Mouse (Mus musculus): ENCODE measurements around the gene Acp5. TPM values are rescaled to one million over a fixed set of nuclear protein-coding genes. Genes with fewer than 3 reads are reported as not detected.
"Not testable (repeated sequence)": the region's sequence is repeated elsewhere in the genome, so short reads cannot be mapped to it uniquely, and the experiment has no call there.

The Acp5 gene
- polyA plus RNA-seq, 1 experiment from 2014 or later: 8.2 TPM

DNA sequence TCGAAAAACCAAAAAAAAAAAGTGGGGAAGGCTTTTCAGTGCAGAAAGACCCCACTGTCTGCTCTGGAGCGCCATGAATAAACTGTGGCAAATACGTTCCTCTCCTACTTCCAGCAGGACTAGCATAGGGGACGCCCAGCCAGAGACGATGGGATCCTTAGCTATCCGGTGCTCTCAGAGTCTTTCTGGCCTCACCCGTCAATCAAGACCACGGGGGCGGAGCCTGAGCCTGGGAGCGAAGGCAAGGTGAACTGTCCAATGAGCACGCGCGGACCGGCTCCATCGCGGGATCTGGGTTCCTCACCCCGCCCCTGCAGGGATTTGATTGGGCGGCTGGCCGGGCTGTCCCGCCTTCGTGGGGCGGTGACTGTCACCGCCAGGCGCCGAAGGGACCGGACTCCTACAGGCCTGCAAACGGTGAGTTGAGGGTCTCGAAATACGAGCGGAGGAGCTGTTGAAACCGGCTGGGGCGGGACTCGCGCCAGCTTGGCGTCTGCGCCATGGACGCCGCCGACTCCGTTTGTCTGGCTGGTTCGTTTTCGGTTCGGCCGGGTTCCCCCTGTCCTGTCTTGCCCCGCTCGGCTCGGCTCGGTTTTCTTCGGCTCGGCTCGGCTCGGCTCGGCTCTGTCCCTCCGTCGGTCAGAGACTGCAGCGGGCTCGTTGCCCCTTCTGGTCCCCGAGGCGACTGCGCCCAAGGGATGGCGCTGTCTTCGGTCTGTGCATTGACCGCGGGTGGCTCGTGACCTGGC, 21.2 kb upstream of the Acp5 start, which contains the start of gene Pigyl:
Gene Pigyl, plus strand, starts transcription at position 350 of the 749 bp plus-strand sequence.
- Histone ChIP-seq H3K27me3 (0 out of 2 replicates have a peak, but pooled peaks cover 3% of the 10 kb centered on the region), H3K4me2 (replicated peaks) (peak within 1 kb of the TSS; percentile 66), H3K36me3 (0 out of 2 replicates have a peak, but pooled peaks cover 5% of the 10 kb centered on the region), H3K9ac (peak within 1 kb of the TSS; percentile 78), H3K9me3 (no peaks in the 10 kb centered on the region), H3K4me1 (peaks cover 8% of the 10 kb centered on the region), H3K27ac (peak within 1 kb of the TSS; percentile 89), H3K4me3 (peak within 1 kb of the TSS; percentile 63)
- under 1% methylated on average over 65 of the region's 65 CpGs for WGBS
- ATAC-seq (ENCODE audit: insufficient number of reproducible peaks, insufficient read depth, low FRiP score, low TSS enrichment): peak; percentile 96

- peak overlapping the region; percentile 25 for H3K4me2 ChIP-seq (replicated peaks)
- no peak overlapping the region for H3K9ac ChIP-seq
- 0 out of 2 replicates have a peak, but pooled peaks cover 5% of the 10 kb centered on the region for H3K36me3 ChIP-seq
- ATAC-seq (ENCODE audit: insufficient number of reproducible peaks, insufficient read depth, low FRiP score, low TSS enrichment): no peak
- H3K4me3 ChIP-seq: no peak overlapping the region
- WGBS: 24% methylated on average over 10 of the region's 10 CpGs
- 0 out of 2 replicates have a peak, but pooled peaks cover 3% of the 10 kb centered on the region for H3K27me3 ChIP-seq
- H3K27ac ChIP-seq: no peak overlapping the region
- peaks cover 8% of the 10 kb centered on the region for H3K4me1 ChIP-seq
- H3K9me3 ChIP-seq: no peaks in the 10 kb centered on the region
These were observed 20.1 kb upstream of the Acp5 start for GRCm38 (mm10) chr9:22155614-22156013.

- Histone ChIP-seq H3K4me2 (replicated peaks) (no peak overlapping the region), H3K4me1 (peaks cover 8% of the 10 kb centered on the region), H3K27me3 (0 out of 2 replicates have a peak, but pooled peaks cover 3% of the 10 kb centered on the region), H3K9ac (no peak overlapping the region), H3K4me3 (no peak overlapping the region), H3K9me3 (no peaks in the 10 kb centered on the region), H3K36me3 (0 out of 2 replicates have a peak, but pooled peaks cover 5% of the 10 kb centered on the region), H3K27ac (no peak overlapping the region)
- ATAC-seq (ENCODE audit: insufficient number of reproducible peaks, insufficient read depth, low FRiP score, low TSS enrichment): no peak
- 91% methylated on average over 3 of the region's 3 CpGs for WGBS
These were observed 18.3 kb upstream of the Acp5 start for GRCm38 (mm10) chr9:22153810-22154209.

DNA sequence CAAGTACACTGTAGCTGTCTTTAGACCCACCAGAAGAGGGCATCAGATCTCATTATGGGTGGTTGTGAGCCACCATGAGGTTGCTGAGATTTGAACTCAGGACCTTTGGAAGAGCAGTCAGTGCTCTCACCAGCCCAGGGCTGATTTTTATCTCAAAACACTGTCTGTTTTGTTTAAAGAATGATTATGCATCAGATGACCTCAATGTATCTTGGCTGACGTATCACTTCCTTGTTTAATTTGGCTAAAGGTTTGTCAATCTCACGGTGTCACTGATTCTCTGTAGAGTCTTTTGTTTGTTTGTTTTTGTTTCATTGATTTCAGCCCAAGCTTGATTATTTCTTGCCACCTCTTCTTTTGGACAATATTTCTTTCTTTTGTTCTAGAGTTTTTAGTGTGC, 15.4 kb upstream of the Acp5 start:
- Histone ChIP-seq H3K4me1 (no peaks in the 10 kb centered on the region; the same call in 1 of the 2 replicates), H3K36me3 (no peaks in the 10 kb centered on the region), H3K27me3 (no peaks in the 10 kb centered on the region), H3K27ac (no peak overlapping the region), H3K4me2 (replicated peaks) (no peak overlapping the region), H3K9me3 (no peaks in the 10 kb centered on the region), H3K9ac (no peak overlapping the region), H3K4me3 (no peak overlapping the region)
- 86% methylated on average over 2 of the region's 2 CpGs for WGBS
- no peak for ATAC-seq (ENCODE audit: insufficient number of reproducible peaks, insufficient read depth, low FRiP score, low TSS enrichment)

- not testable (repeated sequence) for H3K9me3 ChIP-seq; H3K4me1 ChIP-seq; H3K27ac ChIP-seq; H3K4me3 ChIP-seq; H3K9ac ChIP-seq; H3K27me3 ChIP-seq; H3K36me3 ChIP-seq; ATAC-seq (ENCODE audit: insufficient number of reproducible peaks, insufficient read depth, low FRiP score, low TSS enrichment); H3K4me2 ChIP-seq (replicated peaks)
- WGBS: 79% methylated on average over 7 of the region's 7 CpGs
These were observed 14.8 kb upstream of the Acp5 start for GRCm38 (mm10) chr9:22150249-22150693.

DNA sequence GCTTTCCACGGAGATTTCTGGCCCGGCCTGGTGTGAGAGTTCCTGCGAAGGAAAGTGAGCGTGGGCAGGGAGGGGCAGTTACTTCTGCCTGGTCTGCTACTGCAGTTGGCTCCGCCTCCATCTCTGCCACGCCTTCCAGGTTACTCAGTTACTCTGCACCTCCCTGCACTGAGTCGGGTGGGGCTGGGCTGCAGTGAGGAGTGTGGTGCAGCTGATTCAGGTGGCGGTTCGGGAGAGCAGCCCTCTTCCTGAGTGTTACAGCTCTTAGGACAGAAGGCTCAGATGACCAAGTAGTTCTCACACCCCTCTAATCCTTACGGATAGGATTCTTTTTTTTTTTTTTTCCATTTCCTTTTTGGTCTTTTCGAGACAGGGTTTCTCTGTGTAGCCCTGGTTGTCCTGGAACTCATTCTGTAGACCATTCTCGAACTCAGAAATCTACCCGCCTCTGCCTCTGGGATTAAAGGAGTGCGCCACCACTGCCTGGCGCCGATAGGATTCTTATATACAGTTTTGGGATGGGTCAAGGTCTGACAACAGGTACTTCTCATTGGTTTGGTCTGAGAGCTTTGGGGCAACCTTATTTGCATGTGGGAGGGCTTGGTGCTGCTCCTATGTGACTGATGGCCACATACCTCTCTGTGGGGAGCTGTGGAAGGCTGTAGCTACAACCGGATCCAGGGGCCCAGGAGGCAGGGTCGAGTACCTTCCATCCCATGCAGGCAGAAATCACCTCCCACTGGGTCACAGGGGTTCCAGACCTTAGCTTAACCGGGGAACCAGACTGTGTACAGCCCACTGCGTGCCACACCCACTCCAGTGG, 14.1 kb upstream of the Acp5 start:
- ATAC-seq (ENCODE audit: insufficient number of reproducible peaks, insufficient read depth, low FRiP score, low TSS enrichment): no peak
- H3K9me3 ChIP-seq: no peaks in the 10 kb centered on the region
- H3K4me2 ChIP-seq (replicated peaks): no peak overlapping the region
- no peak overlapping the region for H3K27ac ChIP-seq
- H3K4me3 ChIP-seq: no peak overlapping the region
- no peaks in the 10 kb centered on the region for H3K36me3 ChIP-seq
- no peak overlapping the region for H3K9ac ChIP-seq
- no peaks in the 10 kb centered on the region for H3K27me3 ChIP-seq
- 81% methylated on average over 20 of the region's 20 CpGs for WGBS
- H3K4me1 ChIP-seq: no peaks in the 10 kb centered on the region

- H3K27ac ChIP-seq: no peak overlapping the region
- no peaks in the 10 kb centered on the region for H3K9me3 ChIP-seq
- H3K4me1 ChIP-seq: no peaks in the 10 kb centered on the region
- no peak for ATAC-seq (ENCODE audit: insufficient number of reproducible peaks, insufficient read depth, low FRiP score, low TSS enrichment)
- H3K4me2 ChIP-seq (replicated peaks): no peak overlapping the region
- H3K4me3 ChIP-seq: no peak overlapping the region
- H3K27me3 ChIP-seq: no peaks in the 10 kb centered on the region
- WGBS: 81% methylated on average over 8 of the region's 8 CpGs
- H3K9ac ChIP-seq: no peak overlapping the region
- no peaks in the 10 kb centered on the region for H3K36me3 ChIP-seq
These were observed 8.9 kb upstream of the Acp5 start for GRCm38 (mm10) chr9:22144304-22144965.

DNA sequence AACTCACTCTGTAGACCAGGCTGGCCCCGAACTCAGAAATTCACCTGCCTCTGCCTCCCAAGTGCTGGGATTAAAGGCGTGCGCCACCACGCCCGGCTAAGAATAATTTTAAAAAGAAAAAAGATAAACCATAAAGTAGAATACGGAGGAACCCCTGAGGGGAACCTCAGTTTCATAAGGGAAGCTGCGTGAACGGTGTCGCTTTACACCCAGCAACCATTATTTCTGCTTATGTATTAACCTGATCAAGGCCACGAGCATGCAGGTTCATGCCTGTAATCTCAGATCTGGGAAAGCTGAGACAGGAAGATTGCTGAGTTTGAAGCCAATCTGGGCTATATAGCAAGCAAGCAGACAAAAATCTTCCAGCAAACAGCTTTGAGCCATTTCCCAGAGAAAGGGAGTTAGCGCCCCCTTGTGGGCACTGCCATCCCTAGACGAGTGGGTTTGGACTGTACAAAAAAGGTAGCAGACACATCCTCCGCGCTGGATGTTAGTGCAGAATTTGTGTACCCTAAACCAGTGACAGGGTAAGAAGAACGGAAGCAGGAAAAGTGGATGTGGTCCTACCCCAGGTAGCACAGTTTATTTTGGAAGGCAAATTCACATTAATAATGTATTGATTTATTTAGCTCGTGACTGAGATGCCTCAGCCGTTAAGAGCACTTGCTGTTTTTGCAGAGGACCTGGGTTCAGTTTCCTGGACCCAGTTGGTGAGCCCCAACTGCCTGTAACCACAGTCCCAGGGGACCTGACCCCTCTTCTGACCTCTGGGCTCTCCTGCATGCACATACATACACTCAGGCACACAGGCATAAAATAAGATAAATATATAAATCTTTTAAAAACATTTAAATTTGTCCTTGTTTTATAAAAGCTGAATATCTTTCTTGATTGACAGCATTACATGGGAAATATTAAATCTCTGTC, 7.9 kb upstream of the Acp5 start:
- no peak for ATAC-seq (ENCODE audit: insufficient number of reproducible peaks, insufficient read depth, low FRiP score, low TSS enrichment)
- no peak overlapping the region for H3K9ac ChIP-seq
- 55% methylated on average over 17 of the region's 17 CpGs for WGBS

DNA sequence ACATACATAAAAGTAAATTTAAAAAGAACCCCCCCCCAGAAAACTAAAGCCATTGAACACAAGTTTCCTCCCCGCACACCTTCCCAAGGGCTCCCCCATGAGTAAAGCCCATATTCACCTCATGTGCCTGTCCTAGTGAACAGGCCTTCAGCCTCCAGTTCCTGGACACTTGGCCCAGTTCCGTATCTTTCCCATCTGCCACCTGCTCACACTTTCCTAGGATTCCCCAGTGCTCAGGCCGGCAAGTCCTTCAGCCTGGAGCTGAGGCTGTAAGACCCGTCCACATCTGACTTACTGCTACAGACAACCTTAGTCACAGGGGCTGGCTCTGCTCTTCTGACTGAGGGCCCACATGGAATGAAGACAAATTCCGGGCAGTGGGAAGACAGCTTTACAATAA, 4.2 kb upstream of the Acp5 start:
- 85% methylated on average over 5 of the region's 5 CpGs for WGBS
- no peaks in the 10 kb centered on the region for H3K9me3 ChIP-seq
- ATAC-seq (ENCODE audit: insufficient number of reproducible peaks, insufficient read depth, low FRiP score, low TSS enrichment): no peak

More for the DNA sequence above, 7.9 kb upstream of the Acp5 start:
- Histone ChIP-seq H3K27me3 (no peaks in the 10 kb centered on the region), H3K36me3 (no peaks in the 10 kb centered on the region), H3K4me1 (no peaks in the 10 kb centered on the region), H3K4me2 (replicated peaks) (no peak overlapping the region), H3K27ac (no peak overlapping the region), H3K9me3 (no peaks in the 10 kb centered on the region), H3K4me3 (no peak overlapping the region)

GRCm38 (mm10) chr9:22138480-22138879, 3.0 kb upstream of the Acp5 start:
- Histone ChIP-seq H3K4me1 (0 out of 2 replicates have a peak, but pooled peaks cover 2% of the 10 kb centered on the region), H3K9ac (no peak overlapping the region), H3K4me2 (replicated peaks) (no peak overlapping the region), H3K36me3 (no peaks in the 10 kb centered on the region), H3K9me3 (no peaks in the 10 kb centered on the region), H3K27me3 (0 out of 2 replicates have a peak, but pooled peaks cover 10% of the 10 kb centered on the region), H3K27ac (no peak overlapping the region), H3K4me3 (no peak overlapping the region)
- WGBS: 29% methylated on average over 2 of the region's 2 CpGs
- no peak for ATAC-seq (ENCODE audit: insufficient number of reproducible peaks, insufficient read depth, low FRiP score, low TSS enrichment)

More for the DNA sequence above, 4.2 kb upstream of the Acp5 start:
- no peak overlapping the region for H3K9ac ChIP-seq
- no peak overlapping the region for H3K4me3 ChIP-seq
- 0 out of 2 replicates have a peak, but pooled peaks cover 10% of the 10 kb centered on the region for H3K27me3 ChIP-seq
- no peak overlapping the region for H3K4me2 ChIP-seq (replicated peaks)
- 0 out of 2 replicates have a peak, but pooled peaks cover 2% of the 10 kb centered on the region for H3K4me1 ChIP-seq
- H3K36me3 ChIP-seq: no peaks in the 10 kb centered on the region
- no peak overlapping the region for H3K27ac ChIP-seq
